Mouse (Mus musculus) spleen, embryonic (tissue): ENCODE results near the gene Tas2r123.

Source experiments
- CTCF ChIA-PET: fragments of 350-600 bp; sonication (Branson Sonifier 250); formaldehyde crosslinking; loops from one replicate; lab custom pipeline; 2022; lab: Charles Lee

Gene Tas2r123

GRCm38 (mm10) chr6:132846842-132847241, at the start of gene Tas2r123:
Gene Tas2r123, plus strand, starts transcription at chr6:132847142.
- CTCF ChIA-PET: no interaction called here

- CTCF ChIA-PET: no interaction called here
Observed at GRCm38 (mm10) chr6:132802518-132802917, 44.4 kb upstream of the Tas2r123 start, which contains the start of gene Tas2r117. Gene Tas2r117, plus strand, starts transcription at chr6:132802818.

- CTCF ChIA-PET: no interaction called here
Observed at GRCm38 (mm10) chr6:132855138-132855537, 8.2 kb downstream of the Tas2r123 start, which contains the start of gene Tas2r116. Gene Tas2r116, plus strand, starts transcription at chr6:132855438.

GRCm38 (mm10) chr6:132867708-132868107, 20.8 kb downstream of the Tas2r123 start, which contains the start of gene Tas2r110:
Gene Tas2r110, plus strand, starts transcription at chr6:132868008.
- CTCF ChIA-PET: no interaction called here

GRCm38 (mm10) chr6:132892711-132893110, 45.8 kb downstream of the Tas2r123 start, which contains the start of gene Tas2r113:
Gene Tas2r113, plus strand, starts transcription at chr6:132893011.
- CTCF ChIA-PET: no interaction called here
